Mouse (Mus musculus) kidney, embryonic 14.5 days (tissue): ENCODE data around the gene Brinp3. TPM values are rescaled to one million over a fixed set of nuclear protein-coding genes. Genes with fewer than 3 reads are reported as not detected.

Experiments used
- ATAC-seq: fragments of 200-750 bp; cut with Nextera tagmentation; 2 replicates; pipeline ENCODE4 v1.8.0; 2017; ENCODE audit warnings: moderate number of reproducible peaks, mild to moderate bottlenecking, moderate TSS enrichment, moderate library complexity; ENCODE audit not compliant: low FRiP score, low TSS enrichment
- H3K27ac ChIP-seq: fragments of 300-500 bp; sonication (generic); 2 replicates; pipeline ENCODE4 v1.5.1; 2014; ENCODE audit warnings: low read depth, mild to moderate bottlenecking, low read length, moderate library complexity, mixed read lengths
- H3K27me3 ChIP-seq: fragments of 300-500 bp; sonication (generic); 2 replicates; pipeline ENCODE4 v1.6.1; 2014; ENCODE audit warnings: mild to moderate bottlenecking, low read length; ENCODE audit not compliant: control insufficient read depth, insufficient read depth
- H3K36me3 ChIP-seq: fragments of 300-500 bp; sonication (generic); 2 replicates; pipeline ENCODE4 v1.6.1; 2014; ENCODE audit warnings: low read length, mixed read lengths; ENCODE audit not compliant: control insufficient read depth, insufficient read depth
- H3K4me1 ChIP-seq: fragments of 300-500 bp; sonication (generic); 2 replicates; pipeline ENCODE4 v1.6.1; 2014; ENCODE audit warnings: low read length, mixed read lengths; ENCODE audit not compliant: control insufficient read depth, insufficient read depth
- H3K4me2 ChIP-seq: fragments of 300-500 bp; sonication (generic); replicated peaks from 2 replicates; pipeline ENCODE4 v1.6.1; 2014; ENCODE audit warnings: low read depth, mild to moderate bottlenecking, low read length
- H3K4me3 ChIP-seq: fragments of 300-500 bp; sonication (generic); 2 replicates; pipeline ENCODE4 v1.5.1; 2014; ENCODE audit warnings: mild to moderate bottlenecking, low read length
- H3K9ac ChIP-seq: fragments of 300-500 bp; sonication (generic); 2 replicates; pipeline ENCODE4 v1.6.1; 2014; ENCODE audit warnings: low read depth, mild to moderate bottlenecking, low read length, moderate library complexity
- H3K9me3 ChIP-seq: fragments of 300-500 bp; sonication (generic); 2 replicates; pipeline ENCODE4 v1.6.1; 2016; ENCODE audit warnings: low read length; ENCODE audit not compliant: control insufficient read depth
- WGBS: fragments of 180-500 bp; shearing (Covaris S2); extraction: QIAGEN DNeasy Blood & Tissue Kit; methylation state at CpG from one replicate; pipeline ENCODE4 v1.1.7; 2014; 5-methylcytosine and 5-hydroxymethylcytosine counted together
- polyA plus RNA-seq: library from polyadenylated mRNA; unstranded; fragments of >200 nt; fragmentation: Nextera tagmentation; extraction: Ambion mirVana; gene quantifications from 2 replicates; pipeline ENCODE4 v1.2.1, GENCODE M21; 2014

Brinp3 gene
- polyA plus RNA-seq: not detected in 2 replicates

DNA sequence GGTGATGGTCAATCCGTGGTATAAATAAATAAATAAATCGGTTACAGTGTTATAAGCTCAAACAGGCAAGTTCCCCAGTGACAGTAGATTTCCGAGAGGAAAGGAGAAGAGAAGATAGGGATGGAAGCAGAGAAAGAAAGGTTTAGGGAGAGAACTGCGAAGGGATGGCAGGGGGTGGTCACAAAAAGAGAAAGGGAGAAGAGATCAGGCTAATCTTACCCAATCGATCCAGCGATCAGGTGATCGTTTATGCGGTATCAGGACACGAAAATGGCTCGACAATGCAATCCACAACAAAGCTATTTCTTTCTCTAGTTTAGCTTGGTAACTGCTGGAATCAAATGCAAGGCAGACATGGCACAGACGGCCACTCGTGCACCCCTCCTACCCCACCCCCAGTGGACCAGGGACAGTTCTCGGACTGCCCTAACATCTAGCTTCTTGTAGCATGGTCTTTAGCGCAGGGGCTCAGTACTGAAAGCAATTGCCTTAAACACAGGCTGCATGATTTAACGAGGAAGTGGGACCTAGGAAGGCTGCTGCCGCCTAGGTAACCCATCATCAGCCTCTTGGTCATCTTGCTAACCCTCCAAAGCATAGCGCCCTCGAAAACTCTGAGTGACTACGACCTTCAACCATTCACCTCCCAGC lies at the start of gene Brinp3:
Gene Brinp3 (plus strand): TSS at position 80 of the 651 bp plus-strand sequence.
- Histone ChIP-seq H3K9me3 (no peaks in the 10 kb centered on the region), H3K4me2 (peak within 1 kb of the TSS; percentile 43), H3K36me3 (no peaks in the 10 kb centered on the region), H3K27me3 (peaks cover 41% of the 10 kb centered on the region), H3K27ac (no peak within 1 kb of the TSS), H3K4me1 (0 out of 2 replicates have a peak, but pooled peaks cover 7% of the 10 kb centered on the region), H3K9ac (no peak within 1 kb of the TSS), H3K4me3 (peak within 1 kb of the TSS; percentile 24)
- WGBS: 2% methylated on average over 19 of the region's 19 CpGs
- ATAC-seq: no peak

DNA sequence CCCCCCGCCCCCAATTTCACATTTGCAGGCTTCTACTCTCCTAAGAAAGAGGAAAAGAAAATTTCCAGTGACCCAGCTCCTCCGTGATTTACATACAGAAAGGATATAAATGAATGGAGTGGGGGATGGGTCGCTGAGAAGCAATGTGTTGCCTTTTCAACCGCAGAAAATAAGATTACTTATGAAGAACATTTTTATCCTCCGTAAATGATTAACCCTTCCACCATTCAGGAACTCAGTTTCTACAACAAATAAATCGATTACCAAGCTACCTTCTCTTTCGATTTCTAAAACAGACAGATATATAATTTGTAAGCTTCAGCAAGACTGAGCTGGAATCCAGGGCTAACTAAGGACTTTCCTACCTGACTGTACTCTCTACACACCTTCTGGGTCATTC lies 339 bp upstream of the Brinp3 start:
- H3K4me1 ChIP-seq: 0 out of 2 replicates have a peak, but pooled peaks cover 7% of the 10 kb centered on the region
- 15% methylated on average over 7 of the region's 7 CpGs for WGBS
- no peak for ATAC-seq
- H3K9ac ChIP-seq: no peak overlapping the region
- H3K27me3 ChIP-seq: peaks cover 38% of the 10 kb centered on the region
- peak overlapping the region; percentile 43; the same call in 1 of the 2 replicates for H3K4me2 ChIP-seq
- H3K36me3 ChIP-seq: no peaks in the 10 kb centered on the region
- no peak overlapping the region for H3K27ac ChIP-seq
- H3K9me3 ChIP-seq: no peaks in the 10 kb centered on the region
- 0 out of 2 replicates have a peak overlapping the region, but pooled peaks have one; percentile 24 for H3K4me3 ChIP-seq

DNA sequence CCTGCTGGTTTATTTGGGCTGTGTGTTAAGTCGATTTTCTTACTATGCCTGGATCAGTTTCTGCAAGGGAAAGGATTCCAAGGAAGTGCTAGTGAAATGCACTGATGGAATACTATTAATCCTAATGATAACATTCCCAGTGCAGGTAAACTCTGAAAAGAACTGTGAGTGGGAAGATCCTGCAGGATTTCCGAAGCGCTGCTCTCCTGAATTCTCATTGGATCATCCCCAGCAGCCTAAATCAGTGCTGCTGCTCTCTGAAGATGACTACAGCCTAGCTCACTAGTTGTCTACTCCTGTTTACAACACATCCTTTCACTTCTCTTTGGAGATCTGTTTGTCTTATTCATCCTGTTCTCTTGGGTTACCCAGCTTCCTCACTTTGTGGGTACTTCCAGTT lies 826 bp downstream of the Brinp3 start:
- ATAC-seq: no peak

DNA sequence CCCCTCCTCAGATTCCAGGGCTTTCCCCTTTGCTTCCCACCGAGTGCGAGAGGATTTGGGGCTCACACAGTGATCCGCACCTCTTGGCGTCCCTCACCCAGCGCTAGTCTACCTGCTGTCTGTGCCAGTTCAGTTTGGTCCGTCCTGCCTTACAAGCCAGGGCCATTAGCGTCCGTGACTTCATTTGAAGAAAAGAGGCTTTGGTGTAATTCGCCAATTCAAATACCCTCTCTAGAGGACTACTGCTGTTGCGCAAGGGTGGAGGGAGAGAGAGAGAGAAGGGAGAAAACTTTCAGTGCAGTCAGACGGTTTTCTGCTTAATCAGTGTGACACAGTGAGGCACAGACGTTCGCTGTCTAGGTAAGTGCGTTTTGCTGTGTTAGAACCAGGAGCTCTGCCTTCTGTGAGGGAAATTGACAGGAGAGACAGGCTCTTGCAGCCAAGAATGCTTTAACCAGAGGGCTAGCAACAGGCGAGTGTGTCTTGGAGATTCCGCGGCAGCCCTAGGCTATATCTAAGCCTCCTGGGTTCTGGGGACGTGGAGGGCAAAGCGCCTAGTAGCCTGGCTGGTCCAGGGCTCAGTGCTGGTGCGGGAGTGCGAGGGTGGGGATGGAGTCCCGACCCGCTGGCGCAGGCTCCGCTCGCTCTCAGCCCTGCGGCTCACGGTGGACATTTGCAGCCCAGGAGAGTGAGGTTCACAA lies 3.0 kb downstream of the Brinp3 start:
- H3K9me3 ChIP-seq: no peaks in the 10 kb centered on the region
- under 1% methylated on average over 28 of the region's 28 CpGs for WGBS
- peak overlapping the region; percentile 40 for H3K4me3 ChIP-seq
- H3K9ac ChIP-seq: 0 out of 2 replicates have a peak overlapping the region, but pooled peaks have one; percentile 12
- no peak overlapping the region for H3K27ac ChIP-seq
- peak; percentile 81 for ATAC-seq
- H3K36me3 ChIP-seq: no peaks in the 10 kb centered on the region
- H3K4me2 ChIP-seq: peak overlapping the region; percentile 66
- H3K4me1 ChIP-seq: 0 out of 2 replicates have a peak, but pooled peaks cover 7% of the 10 kb centered on the region
- H3K27me3 ChIP-seq: peaks cover 41% of the 10 kb centered on the region

More for the DNA sequence above, 826 bp downstream of the Brinp3 start:
- 4% methylated on average over 3 of the region's 3 CpGs for WGBS
- H3K27ac ChIP-seq: no peak overlapping the region
- no peaks in the 10 kb centered on the region for H3K36me3 ChIP-seq
- peaks cover 41% of the 10 kb centered on the region for H3K27me3 ChIP-seq
- peak overlapping the region; percentile 43; the same call in 1 of the 2 replicates for H3K4me2 ChIP-seq
- no peak overlapping the region for H3K9ac ChIP-seq
- H3K9me3 ChIP-seq: no peaks in the 10 kb centered on the region
- H3K4me1 ChIP-seq: 0 out of 2 replicates have a peak, but pooled peaks cover 7% of the 10 kb centered on the region
- peak overlapping the region; percentile 24 for H3K4me3 ChIP-seq

DNA sequence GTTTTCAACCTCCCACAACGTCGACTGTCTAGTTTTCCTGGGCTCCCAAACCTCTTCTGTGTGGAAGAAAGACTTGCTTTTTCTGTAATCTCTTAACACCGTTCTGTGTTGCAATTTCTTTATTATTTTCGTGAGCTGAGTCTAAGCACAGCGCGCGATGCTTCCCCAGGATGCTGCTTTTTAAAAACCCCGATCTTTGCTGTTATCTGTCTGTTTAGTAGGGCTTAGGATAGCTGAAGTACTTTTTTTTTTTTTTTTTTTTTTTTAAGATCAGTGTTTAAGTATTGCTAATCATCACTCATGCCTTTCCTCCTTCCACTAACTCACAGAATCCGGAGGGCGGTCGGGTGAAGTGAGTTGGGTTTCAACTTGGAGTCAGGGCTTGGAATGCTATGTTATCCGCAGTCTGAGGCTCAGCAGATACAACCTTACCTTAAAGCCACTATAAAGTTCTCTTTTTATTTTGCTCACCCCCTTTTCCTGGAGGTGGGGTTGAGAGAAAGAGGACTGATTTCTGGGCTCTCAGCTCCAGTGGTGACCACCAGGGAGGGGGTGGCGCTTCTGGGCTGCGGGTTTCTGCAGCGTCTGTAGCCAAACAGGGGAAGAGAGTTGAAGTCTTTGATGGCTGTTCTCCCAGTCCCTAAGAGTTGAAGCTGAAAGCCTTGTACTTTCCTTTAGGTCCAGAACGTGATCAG lies 3.7 kb downstream of the Brinp3 start:
- WGBS: under 1% methylated on average over 16 of the region's 16 CpGs
- 0 out of 2 replicates have a peak overlapping the region, but pooled peaks have one; percentile 12 for H3K9ac ChIP-seq
- peak overlapping the region; percentile 40 for H3K4me3 ChIP-seq
- H3K4me1 ChIP-seq: 0 out of 2 replicates have a peak, but pooled peaks cover 7% of the 10 kb centered on the region
- ATAC-seq: peak; percentile 47; the same call in 1 of the 2 replicates
- no peaks in the 10 kb centered on the region for H3K36me3 ChIP-seq
- H3K4me2 ChIP-seq: peak overlapping the region; percentile 66
- H3K27ac ChIP-seq: no peak overlapping the region
- no peaks in the 10 kb centered on the region for H3K9me3 ChIP-seq
- H3K27me3 ChIP-seq: peaks cover 41% of the 10 kb centered on the region

DNA sequence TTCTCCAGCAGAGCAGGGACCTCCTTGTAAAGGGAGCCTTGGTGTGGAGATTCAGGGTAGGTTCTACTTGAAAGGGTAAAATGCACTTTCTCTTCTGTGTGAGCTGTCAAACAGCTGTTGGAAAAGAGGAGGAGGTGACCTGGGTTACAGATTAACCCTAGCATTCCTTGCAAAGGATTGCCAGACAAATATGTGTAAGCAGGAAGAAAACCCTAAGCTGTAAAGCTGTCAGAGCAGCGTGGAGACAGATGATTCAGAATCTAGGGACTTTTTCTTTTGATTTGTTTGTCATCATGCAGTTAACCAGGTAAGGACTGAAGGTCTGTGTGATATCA lies 4.2 kb downstream of the Brinp3 start:
- Histone ChIP-seq H3K4me2 (peak overlapping the region; percentile 66), H3K9me3 (no peaks in the 10 kb centered on the region), H3K9ac (no peak overlapping the region), H3K27ac (no peak overlapping the region), H3K4me1 (0 out of 2 replicates have a peak, but pooled peaks cover 7% of the 10 kb centered on the region), H3K36me3 (no peaks in the 10 kb centered on the region), H3K4me3 (peak overlapping the region; percentile 40; the same call in 1 of the 2 replicates), H3K27me3 (peaks cover 39% of the 10 kb centered on the region)
- ATAC-seq: peak; percentile 51; the same call in 1 of the 2 replicates
- 0% methylated on average over 1 of the region's 1 CpGs for WGBS

DNA sequence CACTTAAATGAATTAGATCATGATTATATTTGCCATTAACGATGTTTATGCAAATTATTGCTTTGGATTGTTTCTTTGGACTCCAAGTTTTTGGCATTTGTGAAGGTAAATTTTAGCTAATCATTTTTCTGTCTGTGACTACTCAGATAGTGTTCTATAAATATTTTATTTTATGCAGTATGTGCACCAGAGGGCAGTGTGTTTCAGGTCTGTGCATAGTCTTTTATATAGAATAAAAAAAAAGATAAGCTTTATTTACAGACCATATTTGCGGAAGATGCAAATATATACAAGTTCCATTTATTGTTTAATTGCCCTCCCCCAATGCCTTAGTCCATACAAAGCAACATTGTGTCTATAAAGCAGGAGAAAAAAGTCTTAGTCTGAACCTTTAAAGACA lies 20.8 kb downstream of the Brinp3 start:
- no peaks in the 10 kb centered on the region for H3K36me3 ChIP-seq
- no peaks in the 10 kb centered on the region for H3K27me3 ChIP-seq
- 85% methylated on average over 2 of the region's 2 CpGs for WGBS
- H3K4me3 ChIP-seq: no peak overlapping the region
- no peak overlapping the region for H3K9ac ChIP-seq
- H3K4me1 ChIP-seq: no peaks in the 10 kb centered on the region
- H3K9me3 ChIP-seq: no peaks in the 10 kb centered on the region
- H3K27ac ChIP-seq: no peak overlapping the region
- H3K4me2 ChIP-seq: no peak overlapping the region
- no peak for ATAC-seq

DNA sequence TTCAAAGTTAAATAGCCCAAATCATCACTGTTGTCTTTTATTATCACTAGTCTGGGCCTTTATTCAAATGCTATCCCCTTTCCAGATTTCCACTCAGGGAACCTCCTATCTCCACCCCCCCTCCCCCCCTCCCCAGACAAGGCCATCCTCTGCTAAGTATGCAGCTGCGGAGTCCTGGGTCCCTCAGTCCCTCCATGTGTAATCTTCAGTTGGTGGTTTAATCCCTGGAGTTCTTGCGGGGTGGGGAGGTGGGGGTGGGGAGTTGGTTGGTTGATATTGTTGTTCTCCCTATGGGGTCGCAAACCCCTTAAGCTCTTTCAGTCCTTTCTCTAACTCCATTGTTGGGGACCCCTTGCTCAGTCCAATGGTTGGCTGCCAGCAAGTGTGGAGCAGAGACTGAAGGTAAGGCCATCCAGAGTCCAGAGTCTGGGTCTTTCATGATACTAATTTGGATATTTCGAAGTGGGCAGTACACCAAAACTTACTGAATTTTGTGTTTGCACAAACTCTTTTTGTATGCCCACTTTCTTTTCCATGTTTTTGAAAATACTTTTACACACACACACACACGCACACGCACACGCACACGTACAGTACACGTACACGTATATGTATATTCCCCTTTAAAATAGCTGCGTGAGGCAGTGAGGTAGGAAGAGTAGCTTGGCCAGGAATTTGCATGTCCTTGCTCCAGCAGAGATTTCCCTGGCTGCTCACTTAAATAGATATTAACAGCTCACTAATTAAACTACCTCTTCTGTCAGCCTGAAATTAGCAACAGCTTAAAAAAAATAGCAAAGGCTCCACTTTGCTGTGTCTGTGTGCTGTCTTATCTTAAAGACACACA lies 29.4 kb downstream of the Brinp3 start:
- Histone ChIP-seq H3K36me3 (no peaks in the 10 kb centered on the region), H3K9me3 (no peaks in the 10 kb centered on the region), H3K9ac (no peak overlapping the region), H3K4me2 (no peak overlapping the region), H3K27me3 (no peaks in the 10 kb centered on the region), H3K4me3 (no peak overlapping the region), H3K4me1 (no peaks in the 10 kb centered on the region), H3K27ac (no peak overlapping the region)
- WGBS: 82% methylated on average over 11 of the region's 11 CpGs
- no peak for ATAC-seq
